Mouse (Mus musculus) lung, embryonic 14.5 days (tissue): ENCODE measurements around the gene Slc25a30. TPM values are rescaled to one million over a fixed set of nuclear protein-coding genes. Genes with fewer than 3 reads are reported as not detected.
"Not testable (repeated sequence)": the region's sequence is repeated elsewhere in the genome, so short reads cannot be mapped to it uniquely, and the experiment has no call there.

Experiments used
- ATAC-seq: fragments of 200-750 bp; cut with Nextera tagmentation; 2 replicates; pipeline ENCODE4 v1.8.0; 2017; ENCODE audit warnings: mild to moderate bottlenecking, moderate TSS enrichment, moderate library complexity; ENCODE audit not compliant: insufficient read depth
- DNase-seq: peaks from one replicate; pipeline ENCODE4 v3.0.0-alpha.2; 2015
- H3K27ac ChIP-seq: fragments of 300-500 bp; sonication (generic); 2 replicates; pipeline ENCODE4 v1.5.1; 2014; ENCODE audit warnings: low read depth, mild to moderate bottlenecking, moderate library complexity
- H3K27me3 ChIP-seq: fragments of 300-500 bp; sonication (generic); 2 replicates; pipeline ENCODE4 v1.6.1; 2014; ENCODE audit warnings: low read length, control low read depth; ENCODE audit not compliant: insufficient read depth
- H3K36me3 ChIP-seq: fragments of 300-500 bp; sonication (generic); 2 replicates; pipeline ENCODE4 v1.6.1; 2014; ENCODE audit warnings: control low read depth; ENCODE audit not compliant: insufficient read depth
- H3K4me1 ChIP-seq: fragments of 300-500 bp; sonication (generic); 2 replicates; pipeline ENCODE4 v1.6.1; 2014; ENCODE audit warnings: antibody characterized with exemption, control low read depth; ENCODE audit not compliant: insufficient read depth
- H3K4me2 ChIP-seq: fragments of 300-500 bp; sonication (generic); 2 replicates; pipeline ENCODE4 v1.6.1; 2014; ENCODE audit warnings: mild to moderate bottlenecking
- H3K4me3 ChIP-seq: fragments of 300-500 bp; sonication (generic); 2 replicates; pipeline ENCODE4 v1.5.1; 2014; ENCODE audit warnings: low read depth, low read length
- H3K9ac ChIP-seq: fragments of 300-500 bp; sonication (generic); 2 replicates; pipeline ENCODE4 v1.6.1; 2014
- H3K9me3 ChIP-seq: fragments of 300-500 bp; sonication (generic); 2 replicates; pipeline ENCODE4 v1.6.1; 2016; ENCODE audit warnings: low read depth, low read length, control low read depth
- CTCF ChIP-seq: IDR thresholded peaks from 2 replicates; pipeline ENCODE4 v1.5.1; 2016; ENCODE audit warnings: antibody characterized with exemption, low read depth
- WGBS: fragments of 180-500 bp; shearing (Covaris S2); extraction: QIAGEN DNeasy Blood & Tissue Kit; methylation state at CpG from one replicate; pipeline ENCODE4 v1.1.7; 2014; 5-methylcytosine and 5-hydroxymethylcytosine counted together
- polyA plus RNA-seq: library from polyadenylated mRNA; unstranded; fragments of >200 nt; fragmentation: Nextera tagmentation; extraction: Ambion mirVana; gene quantifications from 2 replicates; pipeline ENCODE4 v1.2.1, GENCODE M21; 2014

Slc25a30 gene
- polyA plus RNA-seq, 1 experiment from 2014 or later: 4.1 TPM

DNA sequence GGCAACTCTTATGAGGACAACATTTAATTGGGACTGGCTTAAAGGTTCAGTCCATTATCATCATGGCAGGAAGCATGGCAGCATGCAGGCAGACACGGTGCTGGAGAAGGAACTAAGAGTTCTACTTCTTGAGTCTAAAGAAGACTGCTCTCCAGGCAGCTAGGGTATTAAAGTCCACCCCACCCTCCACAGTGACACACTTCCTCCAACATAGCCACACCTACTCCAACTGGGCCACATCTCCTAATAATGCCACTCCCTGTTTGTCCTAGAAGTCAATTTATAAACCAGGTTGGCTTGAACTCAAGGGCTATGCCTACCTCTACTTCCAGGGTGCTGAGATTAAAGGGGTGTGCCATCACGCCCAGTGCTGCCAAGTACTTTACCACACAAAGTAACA is 45.2 kb upstream of the Slc25a30 start:
- no peak overlapping the region for H3K4me2 ChIP-seq
- H3K4me1 ChIP-seq: peaks cover 11% of the 10 kb centered on the region; the same call in 1 of the 2 replicates
- H3K4me3 ChIP-seq: no peak overlapping the region
- DNase-seq (no peak), ATAC-seq (no peak)
- TF ChIP-seq CTCF: no peak
- no peaks in the 10 kb centered on the region for H3K9me3 ChIP-seq
- peaks cover 8% of the 10 kb centered on the region; the same call in 1 of the 2 replicates for H3K27me3 ChIP-seq
- WGBS: 86% methylated on average over 2 of the region's 2 CpGs
- H3K36me3 ChIP-seq: no peaks in the 10 kb centered on the region
- H3K9ac ChIP-seq: no peak overlapping the region
- H3K27ac ChIP-seq: no peak overlapping the region

DNA sequence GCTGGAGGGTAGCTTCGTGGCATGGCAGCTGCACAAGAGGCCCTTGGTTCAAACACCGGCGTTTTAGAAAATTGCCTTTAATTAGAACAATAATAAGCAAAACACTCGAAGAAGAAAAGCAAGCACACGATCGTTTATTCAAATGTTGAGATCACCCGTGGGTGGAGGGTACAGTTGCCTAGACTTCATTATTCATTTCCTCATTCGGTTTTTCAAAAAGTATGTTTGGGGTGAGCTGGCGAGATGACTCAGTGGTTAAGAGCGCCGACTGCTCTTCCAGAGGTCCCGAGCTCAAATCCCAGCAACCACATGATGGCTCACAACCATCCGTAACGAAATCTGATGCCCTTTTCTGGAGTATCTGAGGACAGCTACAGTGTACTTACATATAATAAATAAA is 43.0 kb upstream of the Slc25a30 start:
- H3K9me3 ChIP-seq, H3K9ac ChIP-seq, H3K27me3 ChIP-seq, DNase-seq, H3K4me3 ChIP-seq, ATAC-seq, H3K36me3 ChIP-seq, H3K27ac ChIP-seq: not testable (repeated sequence)
- WGBS: 58% methylated on average over 14 of the region's 14 CpGs
- Histone ChIP-seq H3K4me2 (peak overlapping the region; percentile 68; the same call in 1 of the 2 replicates), H3K4me1 (peaks cover 11% of the 10 kb centered on the region; the same call in 1 of the 2 replicates)

DNA sequence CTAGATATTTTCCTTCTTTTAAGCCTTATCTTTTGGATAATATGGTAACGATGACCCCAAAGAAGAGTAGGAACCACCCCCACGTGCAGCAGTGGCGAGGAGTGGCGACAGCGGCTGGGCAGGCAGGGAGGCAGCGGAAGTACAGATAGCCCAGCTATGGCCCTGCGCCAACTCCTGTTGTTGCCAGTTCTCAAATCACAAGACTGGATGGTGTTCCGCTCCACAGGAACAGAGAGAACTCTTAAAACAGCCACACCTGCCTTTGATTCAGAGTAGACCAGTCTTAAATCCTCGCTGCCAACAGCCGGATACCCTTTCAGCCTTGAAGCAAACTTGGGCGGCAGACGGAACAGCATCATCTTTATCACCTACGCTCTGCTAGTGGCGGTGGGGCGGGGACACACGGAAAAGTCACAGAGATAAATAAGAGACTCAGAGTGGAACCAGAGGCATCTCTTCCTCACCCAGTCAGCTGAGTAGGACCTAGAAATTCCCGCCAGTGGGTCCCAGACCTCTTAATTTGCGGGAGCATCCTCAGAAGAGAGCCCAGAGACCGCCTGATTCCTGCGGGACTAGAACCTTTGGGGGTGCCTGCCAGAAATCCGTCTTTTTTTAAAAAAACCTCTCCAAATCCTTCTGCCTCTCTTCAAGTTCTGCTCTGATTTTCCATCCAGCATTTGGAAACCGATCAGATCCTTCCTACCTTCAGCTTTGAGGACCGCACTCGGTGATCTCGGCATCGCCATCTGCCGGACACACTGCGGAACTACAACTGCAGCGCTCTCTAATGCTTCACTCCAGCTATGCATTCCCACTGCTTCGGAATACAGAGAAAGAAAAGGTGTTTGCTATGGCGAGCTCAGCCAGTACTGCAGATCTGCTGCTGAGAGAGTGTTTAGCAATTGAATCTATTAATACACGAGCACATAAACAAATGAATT is 42.3 kb upstream of the Slc25a30 start:
- peaks cover 11% of the 10 kb centered on the region; the same call in 1 of the 2 replicates for H3K4me1 ChIP-seq
- peak; percentile 96 for TF ChIP-seq CTCF
- no peaks in the 10 kb centered on the region for H3K36me3 ChIP-seq
- H3K27ac ChIP-seq: no peak overlapping the region
- H3K9ac ChIP-seq: peak overlapping the region; percentile 37; the same call in 1 of the 2 replicates
- H3K27me3 ChIP-seq: peaks cover 8% of the 10 kb centered on the region; the same call in 1 of the 2 replicates
- H3K4me3 ChIP-seq: peak overlapping the region; percentile 29
- H3K4me2 ChIP-seq: peak overlapping the region; percentile 68
- DNase-seq (peak; percentile 94), ATAC-seq (no peak)
- 4% methylated on average over 32 of the region's 32 CpGs for WGBS
- H3K9me3 ChIP-seq: no peaks in the 10 kb centered on the region

DNA sequence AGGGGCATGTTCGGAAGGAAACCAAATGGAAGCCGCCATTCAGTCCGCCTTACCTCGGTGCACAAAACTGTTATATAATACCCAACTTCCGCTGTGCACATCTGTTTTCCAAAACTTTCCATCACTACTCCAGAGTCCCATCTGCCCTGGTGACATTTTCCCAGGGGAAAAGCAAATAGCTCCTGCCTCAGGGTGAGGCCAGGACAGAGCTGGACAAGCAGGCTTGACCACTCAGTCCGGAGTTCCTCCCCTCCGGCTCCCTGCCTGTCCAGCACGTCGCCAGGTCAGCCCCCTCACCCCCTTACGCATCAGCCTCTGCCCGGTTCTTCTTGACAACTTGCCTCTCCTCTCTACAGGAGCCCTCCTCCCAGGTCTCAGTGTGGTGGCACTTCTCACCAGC is 41.4 kb upstream of the Slc25a30 start:
- Histone ChIP-seq H3K9me3 (no peaks in the 10 kb centered on the region), H3K4me3 (0 out of 2 replicates have a peak overlapping the region, but pooled peaks have one; percentile 29), H3K4me2 (peak overlapping the region; percentile 68), H3K9ac (no peak overlapping the region), H3K36me3 (no peaks in the 10 kb centered on the region), H3K4me1 (peaks cover 3% of the 10 kb centered on the region; the same call in 1 of the 2 replicates), H3K27me3 (peaks cover 8% of the 10 kb centered on the region; the same call in 1 of the 2 replicates), H3K27ac (no peak overlapping the region)
- no peak for TF ChIP-seq CTCF
- DNase-seq (no peak), ATAC-seq (no peak)
- 21% methylated on average over 11 of the region's 11 CpGs for WGBS

DNA sequence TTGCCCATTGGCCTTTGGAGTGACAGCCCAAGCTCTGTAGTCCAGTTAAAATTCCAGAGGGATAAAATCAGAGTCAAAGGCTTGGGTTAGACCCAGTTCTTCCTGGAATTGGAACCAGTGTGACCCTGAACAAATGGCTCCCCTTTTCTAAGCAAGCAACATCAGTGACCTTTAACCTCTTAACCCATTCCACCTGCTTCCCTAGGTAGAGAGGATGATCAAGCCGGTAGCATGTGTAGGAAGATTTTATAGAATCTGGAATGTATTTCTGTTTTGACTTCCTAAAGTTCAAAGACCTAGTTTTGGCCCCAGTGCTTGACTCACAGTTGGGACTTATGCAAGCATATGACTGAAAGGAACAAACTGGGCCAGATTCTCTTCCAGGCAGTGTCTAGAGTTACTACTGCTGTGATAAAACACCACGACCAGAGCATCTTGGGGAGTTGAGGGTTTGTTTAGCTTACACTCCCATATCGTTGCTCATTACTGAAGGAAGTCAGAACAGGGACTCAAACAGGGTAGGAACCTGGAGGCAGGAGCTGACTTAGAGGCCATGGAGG is 40.1 kb upstream of the Slc25a30 start:
- H3K4me3 ChIP-seq: no peak overlapping the region
- WGBS: 55% methylated on average over 3 of the region's 3 CpGs
- no peak overlapping the region for H3K4me2 ChIP-seq
- H3K27ac ChIP-seq: no peak overlapping the region
- no peaks in the 10 kb centered on the region for H3K4me1 ChIP-seq
- TF ChIP-seq CTCF: no peak
- H3K9ac ChIP-seq: no peak overlapping the region
- H3K36me3 ChIP-seq: no peaks in the 10 kb centered on the region
- DNase-seq: no peak
- no peaks in the 10 kb centered on the region for H3K9me3 ChIP-seq
- ATAC-seq: no peak
- H3K27me3 ChIP-seq: peaks cover 8% of the 10 kb centered on the region; the same call in 1 of the 2 replicates

DNA sequence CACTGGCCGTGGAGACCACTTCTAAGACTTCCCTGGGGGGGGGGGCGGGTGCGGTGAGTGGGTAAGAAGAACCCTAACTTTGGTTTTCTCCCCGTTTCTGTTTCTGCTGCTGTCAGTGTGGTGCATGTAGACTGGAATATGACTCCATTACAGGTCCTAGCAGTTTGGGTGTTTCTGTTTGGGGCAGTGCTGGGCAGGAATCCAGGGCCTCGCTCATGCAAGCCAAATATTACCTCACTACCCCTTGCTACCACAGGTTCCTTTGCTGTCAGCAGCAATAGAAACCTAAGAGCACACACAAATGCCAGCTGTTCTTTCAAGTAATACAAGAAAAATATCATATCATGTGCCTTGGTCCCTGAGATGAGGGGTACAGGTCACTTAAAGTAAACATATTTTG is 33.2 kb upstream of the Slc25a30 start:
- Histone ChIP-seq H3K36me3 (no peaks in the 10 kb centered on the region), H3K27ac (no peak overlapping the region), H3K4me1 (no peaks in the 10 kb centered on the region), H3K4me3 (no peak overlapping the region), H3K9me3 (no peaks in the 10 kb centered on the region), H3K4me2 (no peak overlapping the region), H3K9ac (no peak overlapping the region), H3K27me3 (no peaks in the 10 kb centered on the region)
- TF ChIP-seq CTCF: no peak
- ATAC-seq: no peak
- WGBS: 74% methylated on average over 5 of the region's 5 CpGs
- DNase-seq: no peak

DNA sequence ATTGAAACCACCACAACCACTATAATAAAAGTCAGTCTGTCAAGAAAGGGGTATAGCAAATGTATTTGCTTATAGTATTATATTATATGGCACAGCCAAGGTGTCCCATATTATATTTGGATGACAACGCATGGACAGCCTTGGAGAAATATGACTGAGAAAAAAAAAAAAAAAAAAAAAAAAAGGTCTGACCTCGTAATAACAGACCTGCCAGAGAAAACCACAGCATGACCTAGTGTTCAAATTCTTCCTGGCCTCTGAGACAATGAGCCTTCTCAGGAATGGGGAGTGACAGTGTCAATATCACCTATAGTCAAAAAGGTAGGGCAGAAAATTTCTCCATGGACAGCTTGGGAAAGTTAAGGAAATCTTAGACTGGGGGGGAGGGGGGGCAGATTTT is 32.5 kb upstream of the Slc25a30 start:
- H3K4me2 ChIP-seq: no peak overlapping the region
- DNase-seq (no peak), ATAC-seq (no peak)
- no peaks in the 10 kb centered on the region for H3K4me1 ChIP-seq
- WGBS: 77% methylated on average over 2 of the region's 2 CpGs
- no peaks in the 10 kb centered on the region for H3K36me3 ChIP-seq
- H3K4me3 ChIP-seq: no peak overlapping the region
- H3K27me3 ChIP-seq: no peaks in the 10 kb centered on the region
- TF ChIP-seq CTCF: no peak
- H3K27ac ChIP-seq: no peak overlapping the region
- no peaks in the 10 kb centered on the region for H3K9me3 ChIP-seq
- no peak overlapping the region for H3K9ac ChIP-seq
